Mouse (Mus musculus): ENCODE measurements around the gene 3110021N24Rik. TPM values are rescaled to one million over a fixed set of nuclear protein-coding genes. Genes with fewer than 3 reads are reported as not detected.

Gene 3110021N24Rik
- total and polyA plus RNA-seq, 2 experiments from 2014 or later: 1.9 TPM; not detected in 1

DNA sequence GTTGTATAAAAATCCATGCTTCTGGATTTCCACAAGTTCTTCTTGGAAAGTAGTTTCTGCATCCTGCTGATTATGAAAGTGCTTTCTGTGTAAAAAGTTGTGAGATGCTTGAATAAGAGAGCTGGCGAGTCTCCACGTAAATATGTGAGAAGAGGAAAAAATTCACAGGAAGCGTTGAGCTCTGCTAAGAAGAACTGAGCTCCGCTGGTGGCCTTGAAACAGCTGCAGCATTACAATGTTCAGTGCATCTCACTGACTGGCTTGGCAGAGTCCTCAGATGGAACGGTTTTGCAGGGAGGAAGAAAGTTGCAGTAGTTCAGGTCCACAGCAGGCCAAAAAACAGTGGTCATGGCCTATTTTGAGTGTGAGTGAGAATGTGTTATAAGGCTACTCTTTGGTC, 11.2 kb upstream of the 3110021N24Rik start:
- Histone ChIP-seq H3K9ac (replicated peaks; ENCODE audit: low read depth, low read length) (no peak overlapping the region), H3K27ac (ENCODE audit: low read depth) (no peak overlapping the region), H3K27me3 (ENCODE audit: control insufficient read depth, insufficient read depth, low read length) (no peaks in the 10 kb centered on the region), H3K4me1 (ENCODE audit: control insufficient read depth, insufficient read depth) (no peaks in the 10 kb centered on the region), H3K4me3 (ENCODE audit: low read depth, low read length) (no peak overlapping the region), H3K4me2 (ENCODE audit: low read depth, low read length) (no peak overlapping the region), H3K36me3 (replicated peaks; ENCODE audit: control insufficient read depth, insufficient read depth, low read length) (no peaks in the 10 kb centered on the region), H3K9me3 (replicated peaks; ENCODE audit: control insufficient read depth, low read length) (no peaks in the 10 kb centered on the region)
- TF ChIP-seq CTCF (IDR thresholded peaks at IDR 0.05; ENCODE audit: low read depth) (no peak), EP300 (IDR thresholded peaks at IDR 0.05; ENCODE audit: low read depth) (no peak)
- DNase-seq (ENCODE audit: low spot score): peak; percentile 35
- WGBS: 73% methylated on average over 5 of the region's 5 CpGs
- ATAC-seq (ENCODE audit: insufficient read depth, low read depth): no peak

- H3K27ac ChIP-seq (ENCODE audit: low read depth): no peak overlapping the region
- no peaks in the 10 kb centered on the region for H3K9me3 ChIP-seq (replicated peaks; ENCODE audit: control insufficient read depth, low read length)
- H3K27me3 ChIP-seq (ENCODE audit: control insufficient read depth, insufficient read depth, low read length): no peaks in the 10 kb centered on the region
- no peak for ATAC-seq (ENCODE audit: insufficient read depth, low read depth)
- H3K36me3 ChIP-seq (replicated peaks; ENCODE audit: control insufficient read depth, insufficient read depth, low read length): peaks cover 21% of the 10 kb centered on the region
- TF ChIP-seq CTCF (IDR thresholded peaks at IDR 0.05; ENCODE audit: low read depth): no peak
- no peak for TF ChIP-seq EP300 (IDR thresholded peaks at IDR 0.05; ENCODE audit: low read depth)
- no peak overlapping the region for H3K4me3 ChIP-seq (ENCODE audit: low read depth, low read length)
- H3K4me1 ChIP-seq (ENCODE audit: control insufficient read depth, insufficient read depth): 0 out of 2 replicates have a peak, but pooled peaks cover 4% of the 10 kb centered on the region
- H3K9ac ChIP-seq (replicated peaks; ENCODE audit: low read depth, low read length): no peak overlapping the region
- no peak for DNase-seq (ENCODE audit: low spot score)
- WGBS: 43% methylated on average over 3 of the region's 3 CpGs
- H3K4me2 ChIP-seq (ENCODE audit: low read depth, low read length): no peak overlapping the region
These were observed 1.9 kb downstream of the 3110021N24Rik start for GRCm38 (mm10) chr4:108721245-108721784.

GRCm38 (mm10) chr4:108724102-108724501, 4.7 kb downstream of the 3110021N24Rik start:
- ATAC-seq (ENCODE audit: insufficient read depth, low read depth) (no peak), DNase-seq (ENCODE audit: low spot score) (no peak)
- H3K36me3 ChIP-seq (replicated peaks; ENCODE audit: control insufficient read depth, insufficient read depth, low read length): peaks cover 13% of the 10 kb centered on the region
- no peaks in the 10 kb centered on the region for H3K9me3 ChIP-seq (replicated peaks; ENCODE audit: control insufficient read depth, low read length)
- H3K9ac ChIP-seq (replicated peaks; ENCODE audit: low read depth, low read length): no peak overlapping the region
- 0 out of 2 replicates have a peak, but pooled peaks cover 4% of the 10 kb centered on the region for H3K4me1 ChIP-seq (ENCODE audit: control insufficient read depth, insufficient read depth)
- no peaks in the 10 kb centered on the region for H3K27me3 ChIP-seq (ENCODE audit: control insufficient read depth, insufficient read depth, low read length)
- TF ChIP-seq CTCF (IDR thresholded peaks at IDR 0.05; ENCODE audit: low read depth) (no peak), EP300 (IDR thresholded peaks at IDR 0.05; ENCODE audit: low read depth) (no peak)
- WGBS: 83% methylated on average over 2 of the region's 2 CpGs
- no peak overlapping the region for H3K27ac ChIP-seq (ENCODE audit: low read depth)
- H3K4me2 ChIP-seq (ENCODE audit: low read depth, low read length): no peak overlapping the region
- no peak overlapping the region for H3K4me3 ChIP-seq (ENCODE audit: low read depth, low read length)

GRCm38 (mm10) chr4:108730450-108730849, 11.0 kb downstream of the 3110021N24Rik start:
- H3K4me1 ChIP-seq (ENCODE audit: control insufficient read depth, insufficient read depth): peaks cover 5% of the 10 kb centered on the region; the same call in 1 of the 2 replicates
- DNase-seq (ENCODE audit: low spot score) (no peak), ATAC-seq (ENCODE audit: insufficient read depth, low read depth) (no peak)
- WGBS: 80% methylated on average over 1 of the region's 1 CpGs
- no peak overlapping the region for H3K4me2 ChIP-seq (ENCODE audit: low read depth, low read length)
- H3K9me3 ChIP-seq (replicated peaks; ENCODE audit: control insufficient read depth, low read length): peaks cover 3% of the 10 kb centered on the region; the same call in 1 of the 2 replicates
- H3K4me3 ChIP-seq (ENCODE audit: low read depth, low read length): no peak overlapping the region
- no peak for TF ChIP-seq EP300 (IDR thresholded peaks at IDR 0.05; ENCODE audit: low read depth)
- TF ChIP-seq CTCF (IDR thresholded peaks at IDR 0.05; ENCODE audit: low read depth): no peak
- no peak overlapping the region for H3K27ac ChIP-seq (ENCODE audit: low read depth)
- H3K36me3 ChIP-seq (replicated peaks; ENCODE audit: control insufficient read depth, insufficient read depth, low read length): peaks cover 1% of the 10 kb centered on the region; the same call in 1 of the 2 replicates
- no peaks in the 10 kb centered on the region for H3K27me3 ChIP-seq (ENCODE audit: control insufficient read depth, insufficient read depth, low read length)
- H3K9ac ChIP-seq (replicated peaks; ENCODE audit: low read depth, low read length): no peak overlapping the region

DNA sequence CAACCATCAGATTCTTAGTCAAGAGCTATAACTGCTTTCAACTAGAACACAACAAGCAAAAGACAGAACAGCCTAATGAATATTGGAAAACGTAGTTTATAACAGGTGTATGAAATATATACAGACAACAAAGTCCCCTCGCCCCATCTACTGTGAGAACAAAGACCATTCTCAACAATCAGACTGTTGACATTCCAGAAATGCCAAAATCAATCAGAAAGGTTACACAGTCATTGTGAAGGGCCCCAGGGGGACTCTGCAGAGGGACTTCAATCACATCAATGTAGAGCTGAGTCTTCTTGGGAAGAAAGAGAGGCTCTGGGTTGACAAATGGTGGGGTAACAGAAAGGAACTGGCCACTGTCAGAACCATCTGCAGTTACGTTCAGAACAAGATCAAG, 12.1 kb downstream of the 3110021N24Rik start:
- no peak for TF ChIP-seq EP300 (IDR thresholded peaks at IDR 0.05; ENCODE audit: low read depth)
- no peak for TF ChIP-seq CTCF (IDR thresholded peaks at IDR 0.05; ENCODE audit: low read depth)
- DNase-seq (ENCODE audit: low spot score): no peak
- no peak overlapping the region for H3K4me3 ChIP-seq (ENCODE audit: low read depth, low read length)
- peaks cover 7% of the 10 kb centered on the region; the same call in 1 of the 2 replicates for H3K9me3 ChIP-seq (replicated peaks; ENCODE audit: control insufficient read depth, low read length)
- no peaks in the 10 kb centered on the region for H3K27me3 ChIP-seq (ENCODE audit: control insufficient read depth, insufficient read depth, low read length)
- 46% methylated on average over 3 of the region's 3 CpGs for WGBS
- no peak overlapping the region for H3K4me2 ChIP-seq (ENCODE audit: low read depth, low read length)
- peaks cover 5% of the 10 kb centered on the region; the same call in 1 of the 2 replicates for H3K4me1 ChIP-seq (ENCODE audit: control insufficient read depth, insufficient read depth)
- H3K36me3 ChIP-seq (replicated peaks; ENCODE audit: control insufficient read depth, insufficient read depth, low read length): no peaks in the 10 kb centered on the region
- no peak overlapping the region for H3K27ac ChIP-seq (ENCODE audit: low read depth)
- ATAC-seq (ENCODE audit: insufficient read depth, low read depth): no peak
- H3K9ac ChIP-seq (replicated peaks; ENCODE audit: low read depth, low read length): no peak overlapping the region
